Mouse (Mus musculus): ENCODE data around the gene Pigc. TPM values are rescaled to one million over a fixed set of nuclear protein-coding genes. Genes with fewer than 3 reads are reported as not detected.

Pigc gene
- total RNA-seq, 2 experiments from 2014 or later: 14.1 to 17.5 TPM

- intact Hi-C loops (cut with DNase I): loop anchor here (5.0 kb wide), 1 partner anchor 311 kb away; no protein-coding TSS in a partner anchor
- no peak for DNase-seq (ENCODE audit: extremely low spot score in 1 of 2, low spot score in 2 of 2)
These were observed 32.3 kb downstream of the Pigc start for GRCm38 (mm10) chr1:162001328-162001727.

- no peak for DNase-seq (ENCODE audit: extremely low spot score in 1 of 2, low spot score in 2 of 2)
- intact Hi-C loops (cut with DNase I): loop anchor here (5.0 kb wide), 1 partner anchor 308 kb away; no protein-coding TSS in a partner anchor
These were observed 34.9 kb downstream of the Pigc start for GRCm38 (mm10) chr1:162003729-162004517.

GRCm38 (mm10) chr1:162004518-162004780 is 35.5 kb downstream of the Pigc start:
- intact Hi-C loops (cut with DNase I): loop anchor here (5.0 kb wide), 1 partner anchor 308 kb away; no protein-coding TSS in a partner anchor
- DNase-seq (ENCODE audit: extremely low spot score in 1 of 2, low spot score in 2 of 2): no peak

GRCm38 (mm10) chr1:162004821-162005770 is 36.1 kb downstream of the Pigc start:
- intact Hi-C loops (cut with DNase I): loop anchor here (5.0 kb wide), 1 partner anchor 307 kb away; no protein-coding TSS in a partner anchor
- peak in 1 of 2 experiments; percentile 58 for DNase-seq (ENCODE audit: extremely low spot score in 1 of 2, low spot score in 2 of 2)

GRCm38 (mm10) chr1:162006109-162006508 is 37.1 kb downstream of the Pigc start:
- DNase-seq (ENCODE audit: extremely low spot score in 1 of 2, low spot score in 2 of 2): no peak
- intact Hi-C loops (cut with DNase I): no loop called here

GRCm38 (mm10) chr1:162008208-162008607 is 39.2 kb downstream of the Pigc start:
- intact Hi-C loops (cut with DNase I): no loop called here
- DNase-seq (ENCODE audit: extremely low spot score in 1 of 2, low spot score in 2 of 2): no peak

GRCm38 (mm10) chr1:162008631-162009067 is 39.7 kb downstream of the Pigc start:
- intact Hi-C loops (cut with DNase I): no loop called here
- no peak for DNase-seq (ENCODE audit: extremely low spot score in 1 of 2, low spot score in 2 of 2)

GRCm38 (mm10) chr1:162009086-162009485 is 40.1 kb downstream of the Pigc start:
- intact Hi-C loops (cut with DNase I): no loop called here
- DNase-seq (ENCODE audit: extremely low spot score in 1 of 2, low spot score in 2 of 2): no peak

GRCm38 (mm10) chr1:162011523-162012245 is 42.7 kb downstream of the Pigc start:
- intact Hi-C loops (cut with DNase I): no loop called here
- DNase-seq (ENCODE audit: extremely low spot score in 1 of 2, low spot score in 2 of 2): no peak

- no peak for DNase-seq (ENCODE audit: extremely low spot score in 1 of 2, low spot score in 2 of 2)
- intact Hi-C loops (cut with DNase I): no loop called here
These were observed 44.6 kb downstream of the Pigc start for GRCm38 (mm10) chr1:162013561-162013960.

GRCm38 (mm10) chr1:162015247-162015862 is 46.4 kb downstream of the Pigc start:
- intact Hi-C loops (cut with DNase I): no loop called here
- DNase-seq (ENCODE audit: extremely low spot score in 1 of 2, low spot score in 2 of 2): no peak

GRCm38 (mm10) chr1:162016982-162017381 is 48.0 kb downstream of the Pigc start:
- DNase-seq (ENCODE audit: extremely low spot score in 1 of 2, low spot score in 2 of 2): no peak
- intact Hi-C loops (cut with DNase I): no loop called here

GRCm38 (mm10) chr1:162017975-162018600 is 49.1 kb downstream of the Pigc start:
- no peak for DNase-seq (ENCODE audit: extremely low spot score in 1 of 2, low spot score in 2 of 2)
- intact Hi-C loops (cut with DNase I): no loop called here

- intact Hi-C loops (cut with DNase I): no loop called here
- DNase-seq (ENCODE audit: extremely low spot score in 1 of 2, low spot score in 2 of 2): no peak
These were observed 49.6 kb downstream of the Pigc start for GRCm38 (mm10) chr1:162018601-162018977.

GRCm38 (mm10) chr1:162020303-162020731 is 51.3 kb downstream of the Pigc start:
- DNase-seq (ENCODE audit: extremely low spot score in 1 of 2, low spot score in 2 of 2): no peak
- intact Hi-C loops (cut with DNase I): no loop called here

- DNase-seq (ENCODE audit: extremely low spot score in 1 of 2, low spot score in 2 of 2): no peak
- intact Hi-C loops (cut with DNase I): no loop called here
These were observed 51.8 kb downstream of the Pigc start for GRCm38 (mm10) chr1:162020766-162021165.
